In the genomic region with DNA sequence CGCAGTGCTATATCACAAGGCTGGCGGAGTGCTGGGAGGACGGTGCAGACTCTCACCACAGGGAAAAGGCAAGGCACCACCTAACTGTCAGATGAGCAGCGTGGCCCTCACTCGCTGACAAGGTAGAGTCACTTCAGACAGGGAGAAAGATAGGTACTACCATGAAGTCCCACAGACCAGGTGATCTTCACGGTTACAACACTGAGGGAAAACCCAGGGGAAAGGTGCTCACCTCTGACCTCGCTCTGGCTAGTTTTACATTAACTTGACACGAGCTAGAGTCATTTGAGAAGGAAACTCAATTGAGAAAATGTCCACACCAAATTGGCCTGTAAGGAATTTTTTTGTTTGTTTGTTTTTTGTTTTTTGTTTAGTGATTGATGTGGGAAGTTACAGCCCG, we compare ENCODE assay signal across 23 mouse cellular contexts. TPM values are rescaled to one million over a fixed set of nuclear protein-coding genes. Genes with fewer than 3 reads are reported as not detected.
DNase-seq lines count a peak whose midpoint lies in the region; ATAC-seq and TF ChIP-seq lines count a peak whose summit lies in the region.
"Had no signal": no experiment of that assay in that cellular context is flagged by ENCODE, and none has a peak within 500 bp of the region (broad histone marks: within the 10 kb centered on the region; RNA-seq: fewer than 3 reads in every experiment).

No protein-coding gene starts in this region.

- 89% methylated on average over 9 of the region's 9 CpGs for WGBS in forebrain, embryonic 11.5 days
- WGBS in forebrain, postnatal 0 days: 96% methylated on average over 9 of the region's 9 CpGs
- WGBS in liver, adult 2 months: 41% methylated on average over 9 of the region's 9 CpGs
- WGBS in liver, embryonic 12.5 days (ENCODE audit: insufficient replicate concordance): 79% methylated on average over 9 of the region's 9 CpGs
- WGBS in liver, postnatal 0 days (ENCODE audit: insufficient replicate concordance): 66% methylated on average over 9 of the region's 9 CpGs

- no peaks in the 10 kb centered on the region for H3K27me3 ChIP-seq in forebrain, embryonic 11.5 days (ENCODE audit: control insufficient read depth, insufficient read depth, low read length)
- no peaks in the 10 kb centered on the region for H3K27me3 ChIP-seq in forebrain, postnatal 0 days (ENCODE audit: insufficient read depth, low read length)
- no peaks in the 10 kb centered on the region for H3K27me3 ChIP-seq in liver, adult 2 months (ENCODE audit: control insufficient read depth, insufficient read depth, low read length)
- H3K27me3 ChIP-seq in liver, embryonic 12.5 days (replicated peaks): no peaks in the 10 kb centered on the region
- H3K27me3 ChIP-seq in liver, postnatal 0 days (ENCODE audit: insufficient read depth, low read length): no peaks in the 10 kb centered on the region
- H3K27me3 ChIP-seq: heart, embryonic 13.5 days; Patski had no signal

- no peak for TF ChIP-seq POLR2A in liver, adult 2 months (IDR thresholded peaks at IDR 0.05; ENCODE audit: extremely low read depth, insufficient read depth, low read length)

- H3K9ac ChIP-seq in forebrain, embryonic 11.5 days (ENCODE audit: low read length): no peak overlapping the region
- no peak overlapping the region for H3K9ac ChIP-seq in forebrain, postnatal 0 days
- no peak overlapping the region for H3K9ac ChIP-seq in liver, adult 2 months (ENCODE audit: low read depth, low read length)
- H3K9ac ChIP-seq in liver, embryonic 12.5 days: no peak overlapping the region
- no peak overlapping the region for H3K9ac ChIP-seq in liver, postnatal 0 days (replicated peaks)
- H3K9ac ChIP-seq: heart, embryonic 13.5 days; hindbrain, embryonic 14.5 days had no signal

- H3K4me3 ChIP-seq in forebrain, embryonic 11.5 days (ENCODE audit: low read depth, low read length): no peak overlapping the region
- no peak overlapping the region for H3K4me3 ChIP-seq in forebrain, postnatal 0 days (ENCODE audit: low read depth, low read length)
- H3K4me3 ChIP-seq in liver, adult 2 months (ENCODE audit: insufficient read depth, low read depth, low read length): no peak overlapping the region
- no peak overlapping the region for H3K4me3 ChIP-seq in liver, embryonic 12.5 days
- no peak overlapping the region for H3K4me3 ChIP-seq in liver, postnatal 0 days (ENCODE audit: low read depth, low read length)
- H3K4me3 ChIP-seq: forebrain, embryonic 10.5 days; heart, adult 2 months; heart, embryonic 10.5 days; heart, embryonic 13.5 days had no signal

- H3K4me2 ChIP-seq in forebrain, embryonic 11.5 days (ENCODE audit: low read depth, low read length, severe bottlenecking): no peak overlapping the region
- H3K4me2 ChIP-seq in forebrain, postnatal 0 days (ENCODE audit: low read depth): no peak overlapping the region
- no peak overlapping the region for H3K4me2 ChIP-seq in liver, embryonic 12.5 days
- no peak overlapping the region for H3K4me2 ChIP-seq in liver, postnatal 0 days (ENCODE audit: low read depth, low read length)
- H3K4me2 ChIP-seq: heart, embryonic 13.5 days; hindbrain, embryonic 14.5 days had no signal

- no peaks in the 10 kb centered on the region for H3K79me2 ChIP-seq in liver, adult 2 months (ENCODE audit: control insufficient read depth, insufficient read depth, low read length)

- TF ChIP-seq CTCF in forebrain, postnatal 0 days (IDR thresholded peaks at IDR 0.05; ENCODE audit: low read depth): no peak
- no peak for TF ChIP-seq CTCF in liver, adult 2 months (IDR thresholded peaks at IDR 0.05; ENCODE audit: low read depth, low read length)
- TF ChIP-seq CTCF in liver, postnatal 0 days (IDR thresholded peaks at IDR 0.05; ENCODE audit: low read depth): no peak

- H3K4me1 ChIP-seq in forebrain, embryonic 11.5 days (replicated peaks; ENCODE audit: control insufficient read depth, insufficient read depth, low read length): no peaks in the 10 kb centered on the region
- no peaks in the 10 kb centered on the region for H3K4me1 ChIP-seq in forebrain, postnatal 0 days (ENCODE audit: insufficient read depth)
- H3K4me1 ChIP-seq in liver, adult 2 months (ENCODE audit: control insufficient read depth, insufficient read depth, low read length): peaks cover 16% of the 10 kb centered on the region
- H3K4me1 ChIP-seq in liver, embryonic 12.5 days: 0 out of 2 replicates have a peak, but pooled peaks cover 6% of the 10 kb centered on the region
- H3K4me1 ChIP-seq in liver, postnatal 0 days (ENCODE audit: insufficient read depth): peaks cover 9% of the 10 kb centered on the region; the same call in 1 of the 2 replicates
- H3K4me1 ChIP-seq: forebrain, embryonic 10.5 days; heart, embryonic 10.5 days; heart, embryonic 13.5 days had no signal

- no peak overlapping the region for H3K27ac ChIP-seq in forebrain, embryonic 11.5 days (ENCODE audit: low read depth, low read length)
- H3K27ac ChIP-seq in forebrain, postnatal 0 days (ENCODE audit: low read depth, low read length): no peak overlapping the region
- H3K27ac ChIP-seq in liver, adult 2 months (replicated peaks; ENCODE audit: insufficient read depth, low read depth, low read length): peak overlapping the region; percentile 61
- H3K27ac ChIP-seq in liver, embryonic 12.5 days: no peak overlapping the region
- H3K27ac ChIP-seq in liver, postnatal 0 days (ENCODE audit: low read depth): peak overlapping the region; percentile 67; the same call in 1 of the 2 replicates
- H3K27ac ChIP-seq: forebrain, embryonic 10.5 days; heart, adult 2 months; heart, embryonic 10.5 days; heart, embryonic 13.5 days; hindbrain, embryonic 14.5 days had no signal

- peak; percentile 13 for DNase-seq in forebrain, embryonic 11.5 days (ENCODE audit: low spot score)
- no peak for DNase-seq in forebrain, postnatal 0 days
- peak; percentile 92 for DNase-seq in liver, adult 2 months (ENCODE audit: extremely low read depth, low read depth, low spot score)
- DNase-seq in liver, postnatal 0 days: peak; percentile 49
- DNase-seq in left cerebral cortex, adult 18-20 months (ENCODE audit: low spot score in 2 of 2): no peak
- DNase-seq in urinary bladder, postnatal 10 days (ENCODE audit: low spot score): no peak
- DNase-seq: adrenal gland, postnatal 10 days; adrenal gland, postnatal 36 days; cerebellum, adult 18-20 months; cerebellum, adult 9-10 months; cerebellum, postnatal 14 days; gastrocnemius, postnatal 10 days; gastrocnemius, postnatal 36 days; heart, adult 2 months; heart, postnatal 14 days; heart, postnatal 4 days had no signal

- peaks cover 6% of the 10 kb centered on the region; the same call in 1 of the 2 replicates for H3K36me3 ChIP-seq in forebrain, embryonic 11.5 days (ENCODE audit: control insufficient read depth, insufficient read depth, low read length)
- peaks cover 83% of the 10 kb centered on the region for H3K36me3 ChIP-seq in forebrain, postnatal 0 days (ENCODE audit: insufficient read depth)
- H3K36me3 ChIP-seq in liver, adult 2 months (ENCODE audit: control insufficient read depth, insufficient read depth, low read length): peaks cover 6% of the 10 kb centered on the region; the same call in 1 of the 2 replicates
- peaks cover 57% of the 10 kb centered on the region for H3K36me3 ChIP-seq in liver, embryonic 12.5 days
- peaks cover 37% of the 10 kb centered on the region for H3K36me3 ChIP-seq in liver, postnatal 0 days (replicated peaks; ENCODE audit: insufficient read depth, low read length)

- no peak for TF ChIP-seq EP300 in liver, postnatal 0 days (IDR thresholded peaks at IDR 0.05; ENCODE audit: low read depth)

- H3K9me3 ChIP-seq in forebrain, embryonic 11.5 days (ENCODE audit: control insufficient read depth, low read length): no peaks in the 10 kb centered on the region
- H3K9me3 ChIP-seq in forebrain, postnatal 0 days (ENCODE audit: low read length): no peaks in the 10 kb centered on the region
- no peaks in the 10 kb centered on the region for H3K9me3 ChIP-seq in liver, embryonic 12.5 days (replicated peaks)
- H3K9me3 ChIP-seq in liver, postnatal 0 days (ENCODE audit: low read length): no peaks in the 10 kb centered on the region
- H3K9me3 ChIP-seq: forebrain, embryonic 10.5 days; heart, embryonic 10.5 days; heart, embryonic 13.5 days had no signal

- no peak for ATAC-seq in forebrain, embryonic 11.5 days (replicated peaks; ENCODE audit: low FRiP score)
- no peak for ATAC-seq in forebrain, postnatal 0 days
- no peak for ATAC-seq in liver, embryonic 12.5 days
- peak; percentile 80 for ATAC-seq in liver, postnatal 0 days
- ATAC-seq: forebrain, embryonic 14.5 days; Patski had no signal

RNA-seq across cellular contexts. Expression of gene Snrnp27, which starts 18.3 kb away (rescaled TPM):
- polyA plus RNA-seq in forebrain, embryonic 11.5 days (2014; fragmentation: Nextera tagmentation; extraction: Ambion mirVana): 128 and 139 TPM in 2 replicates
- total RNA-seq in forebrain, postnatal 0 days (2014; rRNA removed): 62.6 and 77.1 TPM in 2 replicates
- polyA plus RNA-seq in forebrain, postnatal 0 days (2015; fragmentation: Nextera tagmentation; extraction: Ambion mirVana): 112 and 129 TPM in 2 replicates
- total RNA-seq in liver, adult 2 months (2014; rRNA removed): 14.3 and 18.7 TPM in 2 replicates
- polyA plus RNA-seq in liver, adult 2 months (2012; rRNA removed): 6.6 and 8.6 TPM in 2 replicates
- polyA plus RNA-seq in liver, embryonic 12.5 days (2016; fragmentation: Nextera tagmentation; extraction: Ambion mirVana): 82.0 and 85.1 TPM in 2 replicates
- polyA plus RNA-seq in liver, postnatal 0 days (2015; fragmentation: Nextera tagmentation; extraction: Ambion mirVana): 40.5 and 41.1 TPM in 2 replicates
- 10 to 100 TPM; 56.8 to 62.2 TPM for total RNA-seq in left cerebral cortex, adult 18-20 months (2021)

RNA-seq across cellular contexts. Expression of gene Gmcl1, which starts 30.6 kb away (rescaled TPM):
- polyA plus RNA-seq in forebrain, embryonic 11.5 days (2014; fragmentation: Nextera tagmentation; extraction: Ambion mirVana): 44.2 and 46.8 TPM in 2 replicates
- 19.5 and 23.6 TPM in 2 replicates for total RNA-seq in forebrain, postnatal 0 days (2014; rRNA removed)
- polyA plus RNA-seq in forebrain, postnatal 0 days (2015; fragmentation: Nextera tagmentation; extraction: Ambion mirVana): 19.5 and 26.5 TPM in 2 replicates
- total RNA-seq in liver, adult 2 months (2014; rRNA removed): 6.4 and 8.3 TPM in 2 replicates
- 3.4 and 4.0 TPM in 2 replicates for polyA plus RNA-seq in liver, adult 2 months (2012; rRNA removed)
- 17.5 and 17.8 TPM in 2 replicates for polyA plus RNA-seq in liver, embryonic 12.5 days (2016; fragmentation: Nextera tagmentation; extraction: Ambion mirVana)
- polyA plus RNA-seq in liver, postnatal 0 days (2015; fragmentation: Nextera tagmentation; extraction: Ambion mirVana): 5.0 and 6.0 TPM in 2 replicates
- 10 to 100 TPM; 30.4 to 30.6 TPM for total RNA-seq in left cerebral cortex, adult 18-20 months (2021)

RNA-seq across cellular contexts. Expression of gene Mxd1, which starts 33.6 kb away (rescaled TPM):
- polyA plus RNA-seq in forebrain, embryonic 11.5 days (2014; fragmentation: Nextera tagmentation; extraction: Ambion mirVana): 16.8 and 17.5 TPM in 2 replicates
- 10.7 and 13.8 TPM in 2 replicates for total RNA-seq in forebrain, postnatal 0 days (2014; rRNA removed)
- 6.9 and 10.0 TPM in 2 replicates for polyA plus RNA-seq in forebrain, postnatal 0 days (2015; fragmentation: Nextera tagmentation; extraction: Ambion mirVana)
- total RNA-seq in liver, adult 2 months (2014; rRNA removed): 2.0 and 2.6 TPM in 2 replicates
- 2.7 and 2.8 TPM in 2 replicates for polyA plus RNA-seq in liver, adult 2 months (2012; rRNA removed)
- polyA plus RNA-seq in liver, embryonic 12.5 days (2016; fragmentation: Nextera tagmentation; extraction: Ambion mirVana): 35.1 and 39.7 TPM in 2 replicates
- polyA plus RNA-seq in liver, postnatal 0 days (2015; fragmentation: Nextera tagmentation; extraction: Ambion mirVana): 19.1 and 22.0 TPM in 2 replicates
- 10 to 100 TPM; 21.7 to 24.9 TPM for total RNA-seq in left cerebral cortex, adult 18-20 months (2021)

Comparison
In these comparisons a context has a peak if more than half of its experiments do, and no peak if none do; other contexts are left out.
1. DNase-seq: peak in forebrain, embryonic 11.5 days (single experiment), liver, adult 2 months (single experiment) and liver, postnatal 0 days (single experiment); none in forebrain, postnatal 0 days (single experiment), left cerebral cortex, adult 18-20 months (0 of 2) and urinary bladder, postnatal 10 days (single experiment).
2. H3K27ac ChIP-seq: peak in liver, adult 2 months (single experiment) and liver, postnatal 0 days (single experiment); none in forebrain, embryonic 11.5 days (single experiment), forebrain, postnatal 0 days (single experiment) and liver, embryonic 12.5 days (single experiment).